Comparison of ENCODE assay signal across 9 mouse cellular contexts in the genomic region with DNA sequence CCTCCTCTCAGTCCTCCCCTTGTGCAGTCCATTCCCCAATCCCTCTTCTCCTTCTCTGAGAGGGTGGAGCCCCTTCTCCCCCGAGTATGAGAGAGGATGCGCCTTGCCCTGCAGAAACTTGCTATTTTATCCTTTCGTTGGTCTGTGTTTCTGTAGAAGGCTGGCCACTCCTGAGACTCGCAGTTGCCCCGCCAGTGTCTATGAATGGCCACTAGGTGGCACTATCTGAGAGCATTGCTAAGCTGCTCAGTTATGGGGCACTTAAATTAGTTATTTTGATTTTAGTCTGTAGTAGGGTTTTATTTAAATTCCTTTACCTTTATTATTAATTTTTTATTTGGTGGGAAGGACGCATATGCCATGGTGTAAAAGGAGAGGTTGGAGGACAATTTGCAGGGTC. TPM values are rescaled to one million over a fixed set of nuclear protein-coding genes. Genes with fewer than 3 reads are reported as not detected.
DNase-seq lines count a peak whose midpoint lies in the region; ATAC-seq and TF ChIP-seq lines count a peak whose summit lies in the region.
"Had no signal": no experiment of that assay in that cellular context is flagged by ENCODE, and none has a peak within 500 bp of the region (broad histone marks: within the 10 kb centered on the region; RNA-seq: fewer than 3 reads in every experiment).

No protein-coding gene starts in this region.

- H3K9ac ChIP-seq in liver, postnatal 0 days (replicated peaks), result no peak overlapping the region
- H3K9ac ChIP-seq: heart, embryonic 15.5 days had no signal

- DNase-seq in ZHBTc4 (ENCODE audit: low read depth, low spot score), result peak; percentile 50
- DNase-seq in kidney, postnatal 25 days, result peak; percentile 46 to 47
- DNase-seq in liver, postnatal 0 days, result peak; percentile 30
- DNase-seq in ovary, postnatal 36 days (ENCODE audit: low spot score), result peak; percentile 46
- peak; percentile 54 for DNase-seq in thymus, postnatal 14 days

- 16% methylated on average over 6 of the region's 6 CpGs for WGBS in liver, postnatal 0 days (ENCODE audit: insufficient replicate concordance)

- H3K4me3 ChIP-seq in liver, postnatal 0 days (ENCODE audit: low read depth, low read length), result no peak overlapping the region
- H3K4me3 ChIP-seq: heart, embryonic 15.5 days had no signal

- ATAC-seq in CD4-positive, CD25-positive, alpha-beta regulatory T cell, adult 4 months, result peak; percentile 72
- ATAC-seq in common myeloid progenitor, adult 5-6 weeks (replicated peaks; ENCODE audit: low read depth, poor library complexity, severe bottlenecking), result peak; percentile 81
- ATAC-seq in granulocyte monocyte progenitor cell, adult 5-6 weeks (replicated peaks; ENCODE audit: poor library complexity, severe bottlenecking), result peak; percentile 84
- ATAC-seq in liver, postnatal 0 days, result 0 out of 2 replicates have a peak, but pooled peaks have one; percentile 36

- TF ChIP-seq EP300 in liver, postnatal 0 days (IDR thresholded peaks at IDR 0.05; ENCODE audit: low read depth), result no peak

- no peaks in the 10 kb centered on the region for H3K4me1 ChIP-seq in liver, postnatal 0 days (ENCODE audit: insufficient read depth)
- H3K4me1 ChIP-seq: heart, embryonic 15.5 days had no signal

- no peaks in the 10 kb centered on the region for H3K9me3 ChIP-seq in liver, postnatal 0 days (ENCODE audit: low read length)
- H3K9me3 ChIP-seq: heart, embryonic 15.5 days had no signal

- no peaks in the 10 kb centered on the region for H3K27me3 ChIP-seq in liver, postnatal 0 days (ENCODE audit: insufficient read depth, low read length)
- H3K27me3 ChIP-seq: heart, embryonic 15.5 days had no signal

- H3K36me3 ChIP-seq in liver, postnatal 0 days (replicated peaks; ENCODE audit: insufficient read depth, low read length), result no peaks in the 10 kb centered on the region
- H3K36me3 ChIP-seq: heart, embryonic 15.5 days had no signal

- peak; percentile 77 for TF ChIP-seq CTCF in liver, postnatal 0 days (IDR thresholded peaks at IDR 0.05; ENCODE audit: low read depth)

- H3K4me2 ChIP-seq in liver, postnatal 0 days (ENCODE audit: low read depth, low read length), result no peak overlapping the region
- H3K4me2 ChIP-seq: heart, embryonic 15.5 days had no signal

- H3K27ac ChIP-seq in liver, postnatal 0 days (ENCODE audit: low read depth), result no peak overlapping the region
- H3K27ac ChIP-seq: heart, embryonic 15.5 days had no signal

RNA-seq across cellular contexts. Expression of a gene that starts 48.0 kb away (rescaled TPM):
- 10 to 100 TPM; 18.7 to 22.5 TPM for polyA plus RNA-seq in CD4-positive, CD25-positive, alpha-beta regulatory T cell, adult 4 months (2017; shearing (Covaris generic))
- total RNA-seq in common myeloid progenitor, adult 5-6 weeks (2017), result 21.1 and 23.0 TPM in 2 replicates
- total RNA-seq in granulocyte monocyte progenitor cell, adult 5-6 weeks (2014; fragmentation: Nextera tagmentation), result 16.3 and 24.1 TPM in 2 replicates
- 19.8 and 28.4 TPM in 2 replicates for total RNA-seq in granulocyte monocyte progenitor cell, adult 5-6 weeks (2017)
- polyA plus RNA-seq in liver, postnatal 0 days (2015; fragmentation: Nextera tagmentation; extraction: Ambion mirVana), result 8.5 and 9.5 TPM in 2 replicates
